ENCODE assay signal across 7 mouse cellular contexts in genomic region chr8:106198741-106199140, GRCm38 (mm10). TPM values are rescaled to one million over a fixed set of nuclear protein-coding genes. Genes with fewer than 3 reads are reported as not detected.
DNase-seq lines count a peak whose midpoint lies in the region; ATAC-seq and TF ChIP-seq lines count a peak whose summit lies in the region.

No protein-coding gene starts in this region.

- peaks cover 28% of the 10 kb centered on the region for H3K4me1 ChIP-seq in G1E (ENCODE audit: insufficient read depth, low read depth, low read length)
- no peaks in the 10 kb centered on the region for H3K4me1 ChIP-seq in liver, embryonic 11.5 days (replicated peaks; ENCODE audit: control insufficient read depth, insufficient read depth, low read length)

- H3K9me3 ChIP-seq in G1E (replicated peaks), result no peaks in the 10 kb centered on the region
- H3K9me3 ChIP-seq in liver, embryonic 11.5 days (ENCODE audit: control insufficient read depth, low read length), result no peaks in the 10 kb centered on the region

- no peak for TF ChIP-seq CTCF in G1E (IDR thresholded peaks at IDR 0.05; ENCODE audit: low read depth, low read length)

- peak; percentile 15 for DNase-seq in left cerebral cortex, postnatal 4 days
- DNase-seq in left cerebral cortex, postnatal 36 days (ENCODE audit: low spot score in 2 of 2), result no peak
- DNase-seq in G1E (ENCODE audit: low spot score), result no peak
- DNase-seq in adrenal gland, postnatal 10 days, result peak; percentile 64
- DNase-seq in heart, postnatal 14 days, result peak; percentile 25 to 53
- DNase-seq in liver, embryonic 11.5 days (ENCODE audit: low spot score), result no peak
- DNase-seq in splenic B cell, adult 2 months (ENCODE audit: low read depth, low spot score), result peak; percentile 75

- peak; percentile 22; the same call in 1 of the 2 replicates for ATAC-seq in G1E (ENCODE audit: extremely low read depth, insufficient number of reproducible peaks, low FRiP score, poor library complexity, severe bottlenecking)
- 0 out of 2 replicates have a peak, but pooled peaks have one; percentile 31 for ATAC-seq in liver, embryonic 11.5 days (replicated peaks; ENCODE audit: low FRiP score)

- 12% methylated on average over 1 of the region's 1 CpGs for WGBS in liver, embryonic 11.5 days

- intact Hi-C loops in left cerebral cortex, postnatal 4 days (cut with DNase I), result no loop called here
- intact Hi-C loops in left cerebral cortex, postnatal 36 days (cut with DNase I), result no loop called here
- intact Hi-C loops in heart, postnatal 14 days (cut with DNase I), result loop anchor here (1.0 kb wide), 1 partner anchor 58 kb away; no protein-coding TSS in a partner anchor

- H3K27me3 ChIP-seq in G1E (ENCODE audit: insufficient read depth, low read length), result peaks cover 34% of the 10 kb centered on the region
- H3K27me3 ChIP-seq in liver, embryonic 11.5 days (replicated peaks; ENCODE audit: control insufficient read depth, insufficient read depth, low read length), result no peaks in the 10 kb centered on the region
- no peaks in the 10 kb centered on the region for H3K27me3 ChIP-seq in splenic B cell, adult 2 months (ENCODE audit: control insufficient read depth, insufficient read depth, low read length, poor library complexity, severe bottlenecking)

- peaks cover 54% of the 10 kb centered on the region for H3K36me3 ChIP-seq in G1E (replicated peaks)
- H3K36me3 ChIP-seq in liver, embryonic 11.5 days (ENCODE audit: control insufficient read depth, insufficient read depth, low read length), result peaks cover 25% of the 10 kb centered on the region
- H3K36me3 ChIP-seq in splenic B cell, adult 2 months (ENCODE audit: control insufficient read depth, insufficient read depth, low read length, poor library complexity, severe bottlenecking), result peaks cover 8% of the 10 kb centered on the region

- H3K9ac ChIP-seq in liver, embryonic 11.5 days (ENCODE audit: low read depth, low read length), result no peak overlapping the region

- no peak overlapping the region for H3K27ac ChIP-seq in liver, embryonic 11.5 days (ENCODE audit: low read depth, low read length)

- no peak overlapping the region for H3K4me2 ChIP-seq in liver, embryonic 11.5 days

- no peak overlapping the region for H3K4me3 ChIP-seq in G1E (ENCODE audit: low read depth, low read length)
- no peak overlapping the region for H3K4me3 ChIP-seq in liver, embryonic 11.5 days (ENCODE audit: low read depth, low read length)

RNA-seq across cellular contexts. Expression of gene Slc7a6os, which starts 12.0 kb away (rescaled TPM):
- 10 to 100 TPM; 34.7 to 37.0 TPM for total RNA-seq in left cerebral cortex, postnatal 4 days (2021)
- 10 to 100 TPM; 26.1 to 29.4 TPM for total RNA-seq in left cerebral cortex, postnatal 36 days (2021)
- 32.7 and 36.3 TPM in 2 replicates for total RNA-seq in G1E (2014; fragmentation: Nextera tagmentation)
- total RNA-seq in G1E (2017), result 41.0 and 45.6 TPM in 2 replicates
- polyA plus RNA-seq in G1E (2012), result 24.1 and 25.6 TPM in 2 replicates
- total RNA-seq in adrenal gland, postnatal 10 days (2021), result 10 to 100 TPM; 21.9 to 26.4 TPM
- 10 to 100 TPM; 11.4 TPM for total RNA-seq in heart, postnatal 14 days (2021)
- polyA plus RNA-seq in liver, embryonic 11.5 days (2014; fragmentation: Nextera tagmentation; extraction: Ambion mirVana), result 34.8 and 36.5 TPM in 2 replicates

RNA-seq across cellular contexts. Expression of gene Prmt7, which starts 12.0 kb away (rescaled TPM):
- 10 to 100 TPM; 45.7 to 49.5 TPM for total RNA-seq in left cerebral cortex, postnatal 4 days (2021)
- 10 to 100 TPM; 35.3 to 41.3 TPM for total RNA-seq in left cerebral cortex, postnatal 36 days (2021)
- total RNA-seq in G1E (2014; fragmentation: Nextera tagmentation) (16.1 and 20.0 TPM in 2 replicates), G1E (2017) (22.8 and 27.4 TPM in 2 replicates)
- 20.5 and 43.9 TPM in 2 replicates for polyA plus RNA-seq in G1E (2012)
- total RNA-seq in adrenal gland, postnatal 10 days (2021), result 10 to 100 TPM; 24.1 to 31.3 TPM
- 10 to 100 TPM; 18.7 to 20.4 TPM for total RNA-seq in heart, postnatal 14 days (2021)
- polyA plus RNA-seq in liver, embryonic 11.5 days (2014; fragmentation: Nextera tagmentation; extraction: Ambion mirVana), result 65.1 and 75.7 TPM in 2 replicates

RNA-seq across cellular contexts. Expression of gene Slc7a6, which starts 30.1 kb away (rescaled TPM):
- total RNA-seq in left cerebral cortex, postnatal 4 days (2021), result 10 to 100 TPM; 34.6 to 35.0 TPM
- 10 to 100 TPM; 24.0 to 28.7 TPM for total RNA-seq in left cerebral cortex, postnatal 36 days (2021)
- 6.6 and 7.1 TPM in 2 replicates for total RNA-seq in G1E (2014; fragmentation: Nextera tagmentation)
- 4.1 TPM in 2 replicates for total RNA-seq in G1E (2017)
- 1.0 and 1.3 TPM in 2 replicates for polyA plus RNA-seq in G1E (2012)
- total RNA-seq in adrenal gland, postnatal 10 days (2021), result 10 to 100 TPM; 28.2 to 28.7 TPM
- 10 to 100 TPM; 12.2 to 13.8 TPM for total RNA-seq in heart, postnatal 14 days (2021)
- 46.3 and 52.5 TPM in 2 replicates for polyA plus RNA-seq in liver, embryonic 11.5 days (2014; fragmentation: Nextera tagmentation; extraction: Ambion mirVana)

RNA-seq across cellular contexts. Expression of gene Pla2g15, which starts 48.5 kb away (rescaled TPM):
- total RNA-seq in left cerebral cortex, postnatal 4 days (2021), result 10 to 100 TPM; 20.7 to 21.8 TPM
- total RNA-seq in left cerebral cortex, postnatal 36 days (2021), result 10 to 100 TPM; 25.9 to 26.3 TPM
- total RNA-seq in G1E (2014; fragmentation: Nextera tagmentation) (0.83 TPM in 1 of 2 replicates, not detected in the other), G1E (2017) (0.55 and 1.5 TPM in 2 replicates)
- polyA plus RNA-seq in G1E (2012), result 0.29 and 0.39 TPM in 2 replicates
- 10 to 100 TPM; 17.6 to 21.4 TPM for total RNA-seq in adrenal gland, postnatal 10 days (2021)
- 1 to 10 TPM; 5.5 to 8.1 TPM for total RNA-seq in heart, postnatal 14 days (2021)
- 9.2 and 9.6 TPM in 2 replicates for polyA plus RNA-seq in liver, embryonic 11.5 days (2014; fragmentation: Nextera tagmentation; extraction: Ambion mirVana)

Comparison
In these comparisons a context has a peak if more than half of its experiments do, and no peak if none do; other contexts are left out.
1. DNase-seq: peak in left cerebral cortex, postnatal 4 days (single experiment), adrenal gland, postnatal 10 days (single experiment), heart, postnatal 14 days (2 of 2) and splenic B cell, adult 2 months (single experiment); none in left cerebral cortex, postnatal 36 days (0 of 2), G1E (single experiment) and liver, embryonic 11.5 days (single experiment).